Mouse (Mus musculus) lung, postnatal 0 days (tissue): ENCODE results near the gene Rps6. TPM values are rescaled to one million over a fixed set of nuclear protein-coding genes. Genes with fewer than 3 reads are reported as not detected.

Experiments
- ATAC-seq: fragments of 200-750 bp; cut with Nextera tagmentation; 2 replicates; pipeline ENCODE4 v1.8.0; 2017; ENCODE audit warnings: moderate library complexity
- DNase-seq: peaks from one replicate; pipeline ENCODE4 v3.0.0-alpha.2; 2016; ENCODE audit warnings: low spot score
- H3K27ac ChIP-seq: fragments of 300-500 bp; sonication (generic); 2 replicates; pipeline ENCODE4 v1.5.1; 2014; ENCODE audit warnings: antibody characterized with exemption, mild to moderate bottlenecking, low read length, mixed read lengths
- H3K27me3 ChIP-seq: fragments of 300-500 bp; sonication (generic); replicated peaks from 2 replicates; pipeline ENCODE4 v1.6.1; 2014; ENCODE audit warnings: low read length, mixed read lengths; ENCODE audit not compliant: insufficient read depth
- H3K36me3 ChIP-seq: fragments of 300-500 bp; sonication (generic); 2 replicates; pipeline ENCODE4 v1.6.1; 2014; ENCODE audit warnings: low read length, mixed read lengths; ENCODE audit not compliant: insufficient read depth
- H3K4me1 ChIP-seq: fragments of 300-500 bp; sonication (generic); 2 replicates; pipeline ENCODE4 v1.6.1; 2014; ENCODE audit warnings: antibody characterized with exemption, low read depth, low read length, mixed read lengths; ENCODE audit not compliant: insufficient read depth
- H3K4me2 ChIP-seq: fragments of 300-500 bp; sonication (generic); replicated peaks from 2 replicates; pipeline ENCODE4 v1.6.1; 2014; ENCODE audit warnings: low read depth, mild to moderate bottlenecking, low read length, moderate library complexity, mixed read lengths
- H3K4me3 ChIP-seq: fragments of 300-500 bp; sonication (generic); 2 replicates; pipeline ENCODE4 v1.5.1; 2014; ENCODE audit warnings: low read depth, low read length
- H3K9ac ChIP-seq: fragments of 300-500 bp; sonication (generic); replicated peaks from 2 replicates; pipeline ENCODE4 v1.6.1; 2014; ENCODE audit warnings: low read depth, mild to moderate bottlenecking
- H3K9me3 ChIP-seq: fragments of 300-500 bp; sonication (generic); 2 replicates; pipeline ENCODE4 v1.6.1; 2016; ENCODE audit warnings: low read length, mixed read lengths
- CTCF ChIP-seq: IDR thresholded peaks from 2 replicates; pipeline ENCODE4 v1.5.1; 2016; ENCODE audit warnings: antibody characterized with exemption, mild to moderate bottlenecking
- EP300 ChIP-seq: IDR thresholded peaks from 2 replicates; pipeline ENCODE4 v1.6.1; 2016; ENCODE audit warnings: antibody characterized with exemption, mild to moderate bottlenecking, control low read depth
- WGBS: fragments of 180-500 bp; shearing (Covaris S2); extraction: QIAGEN DNeasy Blood & Tissue Kit; methylation state at CpG from one replicate; pipeline ENCODE4 v1.1.7; 2014; 5-methylcytosine and 5-hydroxymethylcytosine counted together
- polyA plus RNA-seq: library from polyadenylated mRNA; unstranded; fragments of >200 nt; fragmentation: Nextera tagmentation; extraction: Ambion mirVana; gene quantifications from 2 replicates; pipeline ENCODE4 v1.2.1, GENCODE M21; 2015

Rps6 gene
- polyA plus RNA-seq, 1 experiment from 2014 or later = 491 TPM

- Histone ChIP-seq H3K36me3 (peaks cover 16% of the 10 kb centered on the region; the same call in 1 of the 2 replicates), H3K27ac (no peak overlapping the region), H3K9me3 (no peaks in the 10 kb centered on the region), H3K4me2 (no peak overlapping the region), H3K4me1 (no peaks in the 10 kb centered on the region), H3K9ac (no peak overlapping the region), H3K27me3 (no peaks in the 10 kb centered on the region), H3K4me3 (no peak overlapping the region)
- DNase-seq = no peak
- ATAC-seq = no peak
- no peak for TF ChIP-seq CTCF
- TF ChIP-seq EP300 = no peak
- 97% methylated on average over 2 of the region's 2 CpGs for WGBS
These were observed 25.3 kb downstream of the Rps6 start for GRCm38 (mm10) chr4:86831896-86832295.

- Histone ChIP-seq H3K4me2 (no peak overlapping the region), H3K4me1 (no peaks in the 10 kb centered on the region), H3K27ac (no peak overlapping the region), H3K9me3 (no peaks in the 10 kb centered on the region), H3K36me3 (peaks cover 25% of the 10 kb centered on the region; the same call in 1 of the 2 replicates), H3K27me3 (no peaks in the 10 kb centered on the region), H3K9ac (no peak overlapping the region), H3K4me3 (no peak overlapping the region)
- ATAC-seq = no peak
- 86% methylated on average over 7 of the region's 7 CpGs for WGBS
- DNase-seq = no peak
- no peak for TF ChIP-seq CTCF
- no peak for TF ChIP-seq EP300
These were observed 32.1 kb downstream of the Rps6 start for GRCm38 (mm10) chr4:86825143-86825542.

GRCm38 (mm10) chr4:86823169-86823568 lies 34.0 kb downstream of the Rps6 start:
- no peaks in the 10 kb centered on the region for H3K4me1 ChIP-seq
- peak; percentile 82 for TF ChIP-seq CTCF
- no peak for TF ChIP-seq EP300
- H3K9ac ChIP-seq = no peak overlapping the region
- no peaks in the 10 kb centered on the region for H3K9me3 ChIP-seq
- no peak overlapping the region for H3K4me2 ChIP-seq
- no peak for ATAC-seq
- no peaks in the 10 kb centered on the region for H3K27me3 ChIP-seq
- H3K4me3 ChIP-seq = no peak overlapping the region
- H3K27ac ChIP-seq = no peak overlapping the region
- peak; percentile 66 for DNase-seq
- 72% methylated on average over 2 of the region's 2 CpGs for WGBS
- H3K36me3 ChIP-seq = peaks cover 18% of the 10 kb centered on the region; the same call in 1 of the 2 replicates

GRCm38 (mm10) chr4:86814850-86815249 lies 42.4 kb downstream of the Rps6 start:
- H3K27me3 ChIP-seq = no peaks in the 10 kb centered on the region
- no peak overlapping the region for H3K4me3 ChIP-seq
- no peaks in the 10 kb centered on the region for H3K36me3 ChIP-seq
- no peaks in the 10 kb centered on the region for H3K4me1 ChIP-seq
- no peak for DNase-seq
- H3K4me2 ChIP-seq = no peak overlapping the region
- ATAC-seq = no peak
- H3K27ac ChIP-seq = no peak overlapping the region
- H3K9me3 ChIP-seq = no peaks in the 10 kb centered on the region
- WGBS = 83% methylated on average over 3 of the region's 3 CpGs
- no peak overlapping the region for H3K9ac ChIP-seq
- TF ChIP-seq CTCF (no peak), EP300 (no peak)

DNA sequence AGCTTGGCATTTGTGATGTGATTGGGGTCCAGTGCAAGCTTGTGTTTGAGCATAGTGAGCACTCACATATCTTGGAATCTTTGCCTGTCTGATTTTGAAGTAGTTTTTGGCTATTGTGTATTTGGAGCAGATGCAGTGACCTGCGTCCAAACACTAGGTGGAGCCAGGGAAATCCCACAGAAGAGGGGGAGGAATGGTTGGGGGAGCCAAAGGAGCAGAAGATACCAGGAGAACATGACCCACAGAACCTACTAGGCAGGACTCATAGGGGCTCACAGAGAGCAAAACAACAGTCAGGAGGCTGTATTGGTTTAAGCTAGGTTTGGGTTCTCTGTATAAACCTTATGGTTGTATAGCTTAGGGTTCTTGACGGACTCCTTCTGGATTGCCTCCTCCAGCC lies 46.6 kb downstream of the Rps6 start:
- Histone ChIP-seq H3K4me3 (no peak overlapping the region), H3K9ac (no peak overlapping the region), H3K27ac (no peak overlapping the region), H3K4me1 (no peaks in the 10 kb centered on the region), H3K27me3 (no peaks in the 10 kb centered on the region), H3K4me2 (no peak overlapping the region), H3K36me3 (0 out of 2 replicates have a peak, but pooled peaks cover 7% of the 10 kb centered on the region), H3K9me3 (no peaks in the 10 kb centered on the region)
- ATAC-seq (0 out of 2 replicates have a peak, but pooled peaks have one; percentile 21), DNase-seq (peak; percentile 40)
- WGBS = 49% methylated on average over 2 of the region's 2 CpGs
- TF ChIP-seq EP300 (no peak), CTCF (peak; percentile 69)

Other genes starting within 250 kb of the Rps6 start
- gene Haus6, start 245.4 kb downstream of the Rps6 start, polyA plus RNA-seq = 4.7 and 5.3 TPM in 2 replicates
- gene Plin2, start 187.4 kb downstream of the Rps6 start, polyA plus RNA-seq = 220 and 252 TPM in 2 replicates
- gene Dennd4c, start 108.9 kb downstream of the Rps6 start, polyA plus RNA-seq = 3.6 and 5.3 TPM in 2 replicates
- gene Acer2, start 17.0 kb upstream of the Rps6 start, polyA plus RNA-seq = 53.8 and 92.9 TPM in 2 replicates